12 mouse cellular contexts compared by ENCODE assay signal in genomic region chr17:86232248-86232647, GRCm38 (mm10).
A peak's percentile ranks its signal among the peaks of the same experiment; 100 is the strongest.
DNase-seq lines count a peak whose midpoint lies in the region; ATAC-seq lines count a peak whose summit lies in the region.
"Had no signal": no experiment of that assay in that cellular context is flagged by ENCODE, and none has a peak within 500 bp of the region (broad histone marks: within the 10 kb centered on the region; RNA-seq: fewer than 3 reads in every experiment).

No protein-coding gene starts in this region.

- H3K9ac ChIP-seq in heart, embryonic 14.5 days (ENCODE audit: low read length) = no peak overlapping the region
- no peak overlapping the region for H3K9ac ChIP-seq in heart, embryonic 11.5 days (ENCODE audit: low read depth, low read length)
- H3K9ac ChIP-seq in midbrain, embryonic 14.5 days (replicated peaks; ENCODE audit: low read length) = no peak overlapping the region
- H3K9ac ChIP-seq in midbrain, embryonic 13.5 days (replicated peaks) = no peak overlapping the region
- H3K9ac ChIP-seq in neural tube, embryonic 14.5 days (replicated peaks; ENCODE audit: low read depth, low read length) = no peak overlapping the region
- H3K9ac ChIP-seq: embryonic facial prominence, embryonic 13.5 days; liver, embryonic 12.5 days; midbrain, embryonic 12.5 days had no signal

- H3K4me1 ChIP-seq in heart, embryonic 14.5 days (ENCODE audit: control insufficient read depth in 2 of 2, insufficient read depth in 2 of 2, low read length in 2 of 2) = peaks cover 19 to 34% of the 10 kb centered on the region in 2 experiments
- H3K4me1 ChIP-seq in heart, embryonic 11.5 days (ENCODE audit: control insufficient read depth, insufficient read depth, low read length) = peaks cover 3% of the 10 kb centered on the region; the same call in 1 of the 2 replicates
- 0 out of 2 replicates have a peak, but pooled peaks cover 5% of the 10 kb centered on the region for H3K4me1 ChIP-seq in midbrain, embryonic 14.5 days (ENCODE audit: control insufficient read depth, insufficient read depth, low read length)
- peaks cover 12% of the 10 kb centered on the region for H3K4me1 ChIP-seq in midbrain, embryonic 13.5 days (replicated peaks)
- no peaks in the 10 kb centered on the region for H3K4me1 ChIP-seq in neural tube, embryonic 14.5 days (ENCODE audit: control insufficient read depth, insufficient read depth, low read length)
- H3K4me1 ChIP-seq: liver, embryonic 12.5 days had no signal

- peak overlapping the region; percentile 23; the same call in 1 of the 2 replicates for H3K4me2 ChIP-seq in heart, embryonic 14.5 days (ENCODE audit: low read length)
- no peak overlapping the region for H3K4me2 ChIP-seq in heart, embryonic 11.5 days
- H3K4me2 ChIP-seq in midbrain, embryonic 14.5 days (ENCODE audit: low read length) = no peak overlapping the region
- no peak overlapping the region for H3K4me2 ChIP-seq in midbrain, embryonic 13.5 days (replicated peaks)
- H3K4me2 ChIP-seq in neural tube, embryonic 14.5 days (ENCODE audit: low read depth, low read length) = no peak overlapping the region
- H3K4me2 ChIP-seq: embryonic facial prominence, embryonic 13.5 days; liver, embryonic 12.5 days; midbrain, embryonic 12.5 days had no signal

- DNase-seq in midbrain, embryonic 14.5 days = no peak
- DNase-seq in right cerebral cortex, postnatal 36 days (ENCODE audit: low spot score in 2 of 2) = no peak
- no peak for DNase-seq in urinary bladder, adult 2 months (ENCODE audit: low spot score)
- DNase-seq: thymus, postnatal 25 days had no signal

- H3K27me3 ChIP-seq in heart, embryonic 14.5 days (ENCODE audit: control insufficient read depth, insufficient read depth, low read length) = no peaks in the 10 kb centered on the region
- H3K27me3 ChIP-seq in heart, embryonic 11.5 days (ENCODE audit: control insufficient read depth, insufficient read depth, low read length) = no peaks in the 10 kb centered on the region
- no peaks in the 10 kb centered on the region for H3K27me3 ChIP-seq in midbrain, embryonic 14.5 days (ENCODE audit: control insufficient read depth, insufficient read depth, low read length)
- H3K27me3 ChIP-seq in midbrain, embryonic 13.5 days = no peaks in the 10 kb centered on the region
- H3K27me3 ChIP-seq in neural tube, embryonic 14.5 days (ENCODE audit: control insufficient read depth, insufficient read depth, low read length) = no peaks in the 10 kb centered on the region
- H3K27me3 ChIP-seq: embryonic facial prominence, embryonic 13.5 days; liver, embryonic 12.5 days; midbrain, embryonic 12.5 days had no signal

- H3K4me3 ChIP-seq in heart, embryonic 14.5 days (ENCODE audit: control insufficient read depth in 1 of 2, insufficient read depth in 1 of 2, low read depth in 1 of 2, low read length in 2 of 2) = no peak overlapping the region
- H3K4me3 ChIP-seq in heart, embryonic 11.5 days (ENCODE audit: low read depth, low read length) = no peak overlapping the region
- no peak overlapping the region for H3K4me3 ChIP-seq in midbrain, embryonic 14.5 days (replicated peaks; ENCODE audit: low read depth, low read length)
- H3K4me3 ChIP-seq in midbrain, embryonic 13.5 days (replicated peaks) = no peak overlapping the region
- no peak overlapping the region for H3K4me3 ChIP-seq in neural tube, embryonic 14.5 days (ENCODE audit: low read depth, low read length)
- H3K4me3 ChIP-seq: embryonic facial prominence, embryonic 13.5 days; liver, embryonic 12.5 days; midbrain, embryonic 12.5 days had no signal

- WGBS in heart, embryonic 14.5 days = 89% methylated on average over 4 of the region's 4 CpGs
- WGBS in heart, embryonic 11.5 days (ENCODE audit: insufficient replicate concordance) = 84% methylated on average over 4 of the region's 4 CpGs
- 88% methylated on average over 4 of the region's 4 CpGs for WGBS in midbrain, embryonic 14.5 days
- WGBS in midbrain, embryonic 13.5 days = 82% methylated on average over 4 of the region's 4 CpGs
- 75% methylated on average over 4 of the region's 4 CpGs for WGBS in neural tube, embryonic 14.5 days

- no peaks in the 10 kb centered on the region for H3K9me3 ChIP-seq in heart, embryonic 14.5 days (ENCODE audit: control insufficient read depth, low read length)
- no peaks in the 10 kb centered on the region for H3K9me3 ChIP-seq in heart, embryonic 11.5 days (replicated peaks; ENCODE audit: control insufficient read depth, low read length)
- H3K9me3 ChIP-seq in midbrain, embryonic 14.5 days (ENCODE audit: control insufficient read depth, low read length) = no peaks in the 10 kb centered on the region
- no peaks in the 10 kb centered on the region for H3K9me3 ChIP-seq in midbrain, embryonic 13.5 days
- no peaks in the 10 kb centered on the region for H3K9me3 ChIP-seq in neural tube, embryonic 14.5 days (ENCODE audit: control insufficient read depth, low read length)
- H3K9me3 ChIP-seq: embryonic facial prominence, embryonic 13.5 days; liver, embryonic 12.5 days; midbrain, embryonic 12.5 days had no signal

- peak overlapping the region in 1 of 2 experiments; percentile 50; a peak in 1 of 4 replicates for H3K27ac ChIP-seq in heart, embryonic 14.5 days (replicated peaks in 1 of 2; ENCODE audit: control insufficient read depth in 1 of 2, insufficient read depth in 1 of 2, low read depth in 2 of 2, low read length in 2 of 2)
- no peak overlapping the region for H3K27ac ChIP-seq in heart, embryonic 11.5 days (ENCODE audit: low read depth, low read length)
- H3K27ac ChIP-seq in midbrain, embryonic 14.5 days (replicated peaks; ENCODE audit: low read depth, low read length) = 0 out of 2 replicates have a peak overlapping the region, but pooled peaks have one; percentile 37
- H3K27ac ChIP-seq in midbrain, embryonic 13.5 days = no peak overlapping the region
- H3K27ac ChIP-seq in neural tube, embryonic 14.5 days (ENCODE audit: low read depth, low read length) = peak overlapping the region; percentile 66
- H3K27ac ChIP-seq: liver, embryonic 12.5 days; midbrain, embryonic 12.5 days had no signal

- no peaks in the 10 kb centered on the region for H3K36me3 ChIP-seq in heart, embryonic 14.5 days (ENCODE audit: control insufficient read depth, insufficient read depth, low read length)
- no peaks in the 10 kb centered on the region for H3K36me3 ChIP-seq in heart, embryonic 11.5 days (ENCODE audit: control insufficient read depth, insufficient read depth, low read length)
- no peaks in the 10 kb centered on the region for H3K36me3 ChIP-seq in midbrain, embryonic 14.5 days (ENCODE audit: control insufficient read depth, insufficient read depth, low read length)
- H3K36me3 ChIP-seq in midbrain, embryonic 13.5 days = no peaks in the 10 kb centered on the region
- no peaks in the 10 kb centered on the region for H3K36me3 ChIP-seq in neural tube, embryonic 14.5 days (ENCODE audit: control insufficient read depth, insufficient read depth, low read length)
- H3K36me3 ChIP-seq: embryonic facial prominence, embryonic 13.5 days; liver, embryonic 12.5 days; midbrain, embryonic 12.5 days had no signal

- no peak for ATAC-seq in heart, embryonic 14.5 days (ENCODE audit: insufficient number of reproducible peaks, insufficient read depth, low FRiP score, low read depth)
- no peak for ATAC-seq in heart, embryonic 11.5 days (replicated peaks; ENCODE audit: insufficient number of reproducible peaks, low FRiP score, low TSS enrichment)
- ATAC-seq in midbrain, embryonic 14.5 days (ENCODE audit: low FRiP score, low TSS enrichment) = no peak
- ATAC-seq in midbrain, embryonic 13.5 days = no peak
- ATAC-seq in granulocyte monocyte progenitor cell, adult 5-6 weeks (replicated peaks; ENCODE audit: poor library complexity, severe bottlenecking) = peak; percentile 77
- no peak for ATAC-seq in neural tube, embryonic 14.5 days (ENCODE audit: low read depth)
- ATAC-seq: liver, embryonic 12.5 days had no signal

Comparison
In these comparisons a context has a peak if more than half of its experiments do, and no peak if none do; other contexts are left out.
1. H3K27ac ChIP-seq: peak in midbrain, embryonic 14.5 days (single experiment) and neural tube, embryonic 14.5 days (single experiment); none in heart, embryonic 11.5 days (single experiment) and midbrain, embryonic 13.5 days (single experiment).